In the genomic region with DNA sequence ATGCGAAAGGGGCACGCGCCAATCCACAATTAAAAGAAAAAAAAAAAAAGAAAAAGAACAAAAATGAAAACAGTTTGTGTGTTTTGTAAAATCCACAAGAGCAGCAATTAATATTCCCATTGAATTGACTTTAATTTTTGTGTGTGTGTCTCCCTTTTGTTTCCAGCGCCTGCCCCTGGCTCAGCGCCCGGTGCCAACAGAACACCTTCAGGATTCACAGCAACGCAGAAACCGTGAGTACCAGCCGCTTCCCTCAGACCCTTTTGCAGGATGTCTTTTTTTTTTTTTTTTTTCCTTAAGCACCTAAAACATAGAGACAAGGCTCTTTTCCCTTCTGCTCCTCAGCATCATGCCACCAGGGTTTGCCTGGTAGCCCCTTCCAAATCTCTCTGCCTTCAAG, we compare ENCODE assay signal across 15 mouse cellular contexts.
DNase-seq lines count a peak whose midpoint lies in the region; ATAC-seq lines count a peak whose summit lies in the region.
"Had no signal": no experiment of that assay in that cellular context is flagged by ENCODE, and none has a peak within 500 bp of the region (broad histone marks: within the 10 kb centered on the region; RNA-seq: fewer than 3 reads in every experiment).

No protein-coding gene starts in this region.

- 0 out of 2 replicates have a peak overlapping the region, but pooled peaks have one; percentile 29 for H3K27ac ChIP-seq in hindbrain, embryonic 10.5 days
- H3K27ac ChIP-seq in hindbrain, embryonic 11.5 days (ENCODE audit: low read depth, low read length): no peak overlapping the region
- H3K27ac ChIP-seq in midbrain, embryonic 15.5 days: peak overlapping the region; percentile 84
- H3K27ac ChIP-seq: embryonic facial prominence, embryonic 10.5 days; kidney, postnatal 0 days had no signal

- no peaks in the 10 kb centered on the region for H3K27me3 ChIP-seq in hindbrain, embryonic 10.5 days (ENCODE audit: insufficient read depth, poor library complexity, severe bottlenecking)
- no peaks in the 10 kb centered on the region for H3K27me3 ChIP-seq in hindbrain, embryonic 11.5 days (ENCODE audit: control insufficient read depth, insufficient read depth, low read length)
- no peaks in the 10 kb centered on the region for H3K27me3 ChIP-seq in midbrain, embryonic 15.5 days (replicated peaks)

- no peak overlapping the region for H3K4me2 ChIP-seq in hindbrain, embryonic 11.5 days (replicated peaks; ENCODE audit: low read depth, low read length)
- H3K4me2 ChIP-seq in midbrain, embryonic 15.5 days: peak overlapping the region; percentile 46

- no peaks in the 10 kb centered on the region for H3K36me3 ChIP-seq in hindbrain, embryonic 10.5 days
- no peaks in the 10 kb centered on the region for H3K36me3 ChIP-seq in hindbrain, embryonic 11.5 days (ENCODE audit: control insufficient read depth, insufficient read depth, low read length)
- no peaks in the 10 kb centered on the region for H3K36me3 ChIP-seq in midbrain, embryonic 15.5 days (replicated peaks)
- H3K36me3 ChIP-seq: embryonic facial prominence, embryonic 10.5 days; G1E had no signal

- WGBS in hindbrain, embryonic 10.5 days: 89% methylated on average over 9 of the region's 9 CpGs
- WGBS in hindbrain, embryonic 11.5 days: 93% methylated on average over 9 of the region's 9 CpGs
- 45% methylated on average over 9 of the region's 9 CpGs for WGBS in midbrain, embryonic 15.5 days

- no peak overlapping the region for H3K9ac ChIP-seq in hindbrain, embryonic 11.5 days (ENCODE audit: low read depth, low read length)
- H3K9ac ChIP-seq in midbrain, embryonic 15.5 days: peak overlapping the region; percentile 48

- H3K4me3 ChIP-seq in hindbrain, embryonic 10.5 days: no peak overlapping the region
- H3K4me3 ChIP-seq in hindbrain, embryonic 11.5 days (ENCODE audit: low read depth, low read length): no peak overlapping the region
- peak overlapping the region; percentile 38 for H3K4me3 ChIP-seq in midbrain, embryonic 15.5 days
- H3K4me3 ChIP-seq: embryonic facial prominence, embryonic 10.5 days had no signal

- no peak for DNase-seq in hindbrain, embryonic 10.5 days (ENCODE audit: low spot score)
- no peak for DNase-seq in hindbrain, embryonic 11.5 days (ENCODE audit: low spot score)
- peak; percentile 40 for DNase-seq in right cerebral cortex, postnatal 4 days
- no peak for DNase-seq in right cerebral cortex, postnatal 36 days (ENCODE audit: low spot score in 2 of 2)
- DNase-seq in heart, adult 18-20 months: no peak
- no peak for DNase-seq in MN1 (ENCODE audit: low spot score)
- DNase-seq: cerebellum, adult 9-10 months; gastrocnemius, postnatal 25 days had no signal

- H3K9me3 ChIP-seq in hindbrain, embryonic 10.5 days: no peaks in the 10 kb centered on the region; the same call in 1 of the 2 replicates
- H3K9me3 ChIP-seq in hindbrain, embryonic 11.5 days (ENCODE audit: control insufficient read depth, low read length): no peaks in the 10 kb centered on the region
- H3K9me3 ChIP-seq in midbrain, embryonic 15.5 days: no peaks in the 10 kb centered on the region
- H3K9me3 ChIP-seq: embryonic facial prominence, embryonic 10.5 days had no signal

- no peak for ATAC-seq in hindbrain, embryonic 11.5 days (ENCODE audit: low FRiP score)
- ATAC-seq in midbrain, embryonic 15.5 days (replicated peaks): no peak
- ATAC-seq: activated CD4-positive, CD25-positive, alpha-beta regulatory T cell, adult 4 months; inflammation-experienced regulatory T-cells, adult 6 months; lung, postnatal 0 days had no signal

- H3K4me1 ChIP-seq in hindbrain, embryonic 10.5 days (replicated peaks): peaks cover 11% of the 10 kb centered on the region; the same call in 1 of the 2 replicates
- peaks cover 3% of the 10 kb centered on the region; the same call in 1 of the 2 replicates for H3K4me1 ChIP-seq in hindbrain, embryonic 11.5 days (replicated peaks; ENCODE audit: control insufficient read depth, insufficient read depth, low read length)
- H3K4me1 ChIP-seq in midbrain, embryonic 15.5 days: peaks cover 28% of the 10 kb centered on the region
- H3K4me1 ChIP-seq: embryonic facial prominence, embryonic 10.5 days had no signal
